Mouse (Mus musculus) hindbrain, embryonic 13.5 days (tissue): ENCODE results near the gene Scgb1b12. TPM values are rescaled to one million over a fixed set of nuclear protein-coding genes. Genes with fewer than 3 reads are reported as not detected.
"Not testable (repeated sequence)": the region's sequence is repeated elsewhere in the genome, so short reads cannot be mapped to it uniquely, and the experiment has no call there.

Experiments used
- ATAC-seq: fragments of 200-750 bp; cut with Nextera tagmentation; 2 replicates; pipeline ENCODE4 v1.8.0; 2017; ENCODE audit warnings: moderate TSS enrichment; ENCODE audit not compliant: low FRiP score
- H3K27ac ChIP-seq: fragments of 300-500 bp; sonication (generic); 2 replicates; pipeline ENCODE4 v1.5.1; 2015; ENCODE audit warnings: inconsistent platforms, mild to moderate bottlenecking, moderate library complexity
- H3K27me3 ChIP-seq: fragments of 300-500 bp; sonication (generic); 2 replicates; pipeline ENCODE4 v1.6.1; 2015; ENCODE audit warnings: mild to moderate bottlenecking, inconsistent platforms
- H3K36me3 ChIP-seq: fragments of 300-500 bp; sonication (generic); 2 replicates; pipeline ENCODE4 v1.6.1; 2015; ENCODE audit warnings: mild to moderate bottlenecking, inconsistent platforms
- H3K4me1 ChIP-seq: fragments of 300-500 bp; sonication (generic); replicated peaks from 2 replicates; pipeline ENCODE4 v1.6.1; 2015; ENCODE audit warnings: inconsistent platforms
- H3K4me2 ChIP-seq: fragments of 300-500 bp; sonication (generic); 2 replicates; pipeline ENCODE4 v1.6.1; 2015; ENCODE audit warnings: inconsistent platforms, mild to moderate bottlenecking, moderate library complexity
- H3K4me3 ChIP-seq: fragments of 300-500 bp; sonication (generic); 2 replicates; pipeline ENCODE4 v1.5.1; 2015; ENCODE audit warnings: mild to moderate bottlenecking, inconsistent platforms
- H3K9ac ChIP-seq: fragments of 300-500 bp; sonication (generic); 2 replicates; pipeline ENCODE4 v1.6.1; 2015; ENCODE audit warnings: mild to moderate bottlenecking, inconsistent platforms
- H3K9me3 ChIP-seq: fragments of 300-500 bp; sonication (generic); 2 replicates; pipeline ENCODE4 v1.6.1; 2016; ENCODE audit warnings: inconsistent platforms
- WGBS: fragments of 180-500 bp; shearing (Covaris S2); methylation state at CpG from one replicate; pipeline ENCODE4 v1.1.7; 2015; 5-methylcytosine and 5-hydroxymethylcytosine counted together
- polyA plus RNA-seq: library from polyadenylated mRNA; unstranded; fragments of >200 nt; fragmentation: Nextera tagmentation; extraction: Ambion mirVana; gene quantifications from 2 replicates; pipeline ENCODE4 v1.2.1, GENCODE M21; 2015

The Scgb1b12 gene
- polyA plus RNA-seq, result not detected in 2 replicates

- H3K4me2 ChIP-seq, H3K27ac ChIP-seq, H3K4me3 ChIP-seq, ATAC-seq, H3K4me1 ChIP-seq, H3K36me3 ChIP-seq, H3K27me3 ChIP-seq, H3K9me3 ChIP-seq, H3K9ac ChIP-seq: not testable (repeated sequence)
- 88% methylated on average over 2 of the region's 3 CpGs for WGBS
Measured at GRCm38 (mm10) chr7:32333882-32334281, at the start of gene Scgb1b12. Scgb1b12 (plus strand) TSS chr7:32334182.

GRCm38 (mm10) chr7:32327145-32327544 is 6.8 kb upstream of the Scgb1b12 start, which contains the start of gene Scgb2b12:
Scgb2b12 (minus strand) TSS chr7:32327245.
- not testable (repeated sequence) for H3K9ac ChIP-seq, H3K36me3 ChIP-seq, H3K4me2 ChIP-seq, ATAC-seq, H3K4me1 ChIP-seq, H3K27ac ChIP-seq, H3K9me3 ChIP-seq, H3K27me3 ChIP-seq, H3K4me3 ChIP-seq
- 95% methylated on average over 1 of the region's 1 CpGs for WGBS

Other genes with a start within 250 kb of the Scgb1b12 start
- gene Scgb1b10, start 233.3 kb upstream of the Scgb1b12 start, polyA plus RNA-seq, result not detected in 2 replicates
- not detected in 2 replicates for gene Scgb2b11, start 123.0 kb upstream of the Scgb1b12 start, polyA plus RNA-seq
- not detected in 2 replicates for gene Scgb1b11, start 111.3 kb upstream of the Scgb1b12 start, polyA plus RNA-seq
- gene Scgb2b12, start 6.9 kb upstream of the Scgb1b12 start, polyA plus RNA-seq, result not detected in 2 replicates
- not detected in 2 replicates for gene Scgb1b29, start 107.4 kb downstream of the Scgb1b12 start, polyA plus RNA-seq